Mouse (Mus musculus): Measurements from ENCODE around the gene Fancc. TPM values are rescaled to one million over a fixed set of nuclear protein-coding genes. Genes with fewer than 3 reads are reported as not detected.
A peak's percentile ranks its signal among the peaks of the same experiment; 100 is the strongest.

Gene Fancc
- polyA plus RNA-seq, 1 experiment from 2014 or later = 16.8 TPM

GRCm38 (mm10) chr13:63294359-63295193, 202.5 kb downstream of the Fancc start:
- no peak for DNase-seq (ENCODE audit: low spot score)

- no peak for DNase-seq (ENCODE audit: low spot score)
These were observed 203.4 kb downstream of the Fancc start for GRCm38 (mm10) chr13:63293647-63294046.

- no peak for DNase-seq (ENCODE audit: low spot score)
These were observed 206.1 kb downstream of the Fancc start for GRCm38 (mm10) chr13:63291016-63291415.

GRCm38 (mm10) chr13:63290126-63290525, 207.0 kb downstream of the Fancc start:
- DNase-seq (ENCODE audit: low spot score) = no peak

- no peak for DNase-seq (ENCODE audit: low spot score)
These were observed 207.4 kb downstream of the Fancc start for GRCm38 (mm10) chr13:63289687-63290086.

- no peak for DNase-seq (ENCODE audit: low spot score)
These were observed 207.9 kb downstream of the Fancc start for GRCm38 (mm10) chr13:63289152-63289551.

GRCm38 (mm10) chr13:63286483-63287102, 210.5 kb downstream of the Fancc start:
- no peak for DNase-seq (ENCODE audit: low spot score)

- peak; percentile 42 for DNase-seq (ENCODE audit: low spot score)
These were observed 212.3 kb downstream of the Fancc start for GRCm38 (mm10) chr13:63284748-63285147.

- no peak for DNase-seq (ENCODE audit: low spot score)
These were observed 213.8 kb downstream of the Fancc start for GRCm38 (mm10) chr13:63283236-63283635.

- DNase-seq (ENCODE audit: low spot score) = no peak
These were observed 215.9 kb downstream of the Fancc start for GRCm38 (mm10) chr13:63281206-63281605.

GRCm38 (mm10) chr13:63280344-63280743, 216.7 kb downstream of the Fancc start:
- DNase-seq (ENCODE audit: low spot score) = no peak

- DNase-seq (ENCODE audit: low spot score) = no peak
These were observed 217.3 kb downstream of the Fancc start for GRCm38 (mm10) chr13:63279807-63280206.

- no peak for DNase-seq (ENCODE audit: low spot score)
These were observed 218.1 kb downstream of the Fancc start for GRCm38 (mm10) chr13:63278796-63279475.

GRCm38 (mm10) chr13:63278141-63278631, 218.9 kb downstream of the Fancc start:
- DNase-seq (ENCODE audit: low spot score) = no peak

GRCm38 (mm10) chr13:63277316-63277715, 219.8 kb downstream of the Fancc start:
- DNase-seq (ENCODE audit: low spot score) = peak; percentile 43

GRCm38 (mm10) chr13:63276389-63276788, 220.7 kb downstream of the Fancc start:
- DNase-seq (ENCODE audit: low spot score) = no peak

GRCm38 (mm10) chr13:63274488-63275166, 222.5 kb downstream of the Fancc start:
- no peak for DNase-seq (ENCODE audit: low spot score)

- DNase-seq (ENCODE audit: low spot score) = no peak
These were observed 223.2 kb downstream of the Fancc start for GRCm38 (mm10) chr13:63273859-63274258.

- no peak for DNase-seq (ENCODE audit: low spot score)
These were observed 224.4 kb downstream of the Fancc start for GRCm38 (mm10) chr13:63272602-63273229.

GRCm38 (mm10) chr13:63272017-63272601, 225.0 kb downstream of the Fancc start:
- DNase-seq (ENCODE audit: low spot score) = no peak

- DNase-seq (ENCODE audit: low spot score) = no peak
These were observed 226.9 kb downstream of the Fancc start for GRCm38 (mm10) chr13:63270191-63270590.
